Mouse (Mus musculus): Measurements from ENCODE around the gene Kif5c. TPM values are rescaled to one million over a fixed set of nuclear protein-coding genes. Genes with fewer than 3 reads are reported as not detected.

Kif5c gene
- total and polyA plus RNA-seq, 2 experiments from 2014 or later, result 163 to 408 TPM

- Histone ChIP-seq H3K4me3 (ENCODE audit: low read depth, low read length) (no peak overlapping the region), H3K36me3 (ENCODE audit: insufficient read depth) (peaks cover 27% of the 10 kb centered on the region), H3K27me3 (ENCODE audit: insufficient read depth, low read length) (no peaks in the 10 kb centered on the region), H3K27ac (ENCODE audit: low read depth, low read length) (no peak overlapping the region), H3K4me1 (ENCODE audit: insufficient read depth) (no peaks in the 10 kb centered on the region), H3K9me3 (ENCODE audit: low read length) (no peaks in the 10 kb centered on the region), H3K9ac (no peak overlapping the region), H3K4me2 (ENCODE audit: low read depth) (no peak overlapping the region)
- ATAC-seq (no peak), DNase-seq (no peak)
- no peak for TF ChIP-seq CTCF (IDR thresholded peaks at IDR 0.05; ENCODE audit: low read depth)
- 89% methylated on average over 3 of the region's 3 CpGs for WGBS
Measured at GRCm38 (mm10) chr2:49695461-49695860, 76.4 kb downstream of the Kif5c start.

GRCm38 (mm10) chr2:49698851-49699250 lies 79.8 kb downstream of the Kif5c start:
- no peak for ATAC-seq
- no peak overlapping the region for H3K9ac ChIP-seq
- H3K4me3 ChIP-seq (ENCODE audit: low read depth, low read length), result no peak overlapping the region
- H3K9me3 ChIP-seq (ENCODE audit: low read length), result no peaks in the 10 kb centered on the region
- no peaks in the 10 kb centered on the region for H3K27me3 ChIP-seq (ENCODE audit: insufficient read depth, low read length)
- no peak for TF ChIP-seq CTCF (IDR thresholded peaks at IDR 0.05; ENCODE audit: low read depth)
- H3K27ac ChIP-seq (ENCODE audit: low read depth, low read length), result no peak overlapping the region
- WGBS, result 91% methylated on average over 5 of the region's 5 CpGs
- H3K4me2 ChIP-seq (ENCODE audit: low read depth), result no peak overlapping the region
- no peak for DNase-seq
- H3K36me3 ChIP-seq (ENCODE audit: insufficient read depth), result peaks cover 53% of the 10 kb centered on the region
- H3K4me1 ChIP-seq (ENCODE audit: insufficient read depth), result no peaks in the 10 kb centered on the region

GRCm38 (mm10) chr2:49700176-49700971 lies 81.3 kb downstream of the Kif5c start:
- Histone ChIP-seq H3K4me2 (ENCODE audit: low read depth) (no peak overlapping the region), H3K27ac (ENCODE audit: low read depth, low read length) (no peak overlapping the region), H3K9me3 (ENCODE audit: low read length) (no peaks in the 10 kb centered on the region), H3K36me3 (ENCODE audit: insufficient read depth) (peaks cover 61% of the 10 kb centered on the region), H3K4me3 (ENCODE audit: low read depth, low read length) (no peak overlapping the region), H3K27me3 (ENCODE audit: insufficient read depth, low read length) (no peaks in the 10 kb centered on the region), H3K4me1 (ENCODE audit: insufficient read depth) (no peaks in the 10 kb centered on the region), H3K9ac (no peak overlapping the region)
- 92% methylated on average over 22 of the region's 22 CpGs for WGBS
- TF ChIP-seq CTCF (IDR thresholded peaks at IDR 0.05; ENCODE audit: low read depth), result no peak
- ATAC-seq, result no peak
- no peak for DNase-seq

GRCm38 (mm10) chr2:49710223-49710622 lies 91.1 kb downstream of the Kif5c start:
- no peaks in the 10 kb centered on the region for H3K4me1 ChIP-seq (ENCODE audit: insufficient read depth)
- DNase-seq (peak; percentile 20), ATAC-seq (peak; percentile 57)
- H3K4me3 ChIP-seq (ENCODE audit: low read depth, low read length), result no peak overlapping the region
- 69% methylated on average over 3 of the region's 3 CpGs for WGBS
- peaks cover 45% of the 10 kb centered on the region for H3K36me3 ChIP-seq (ENCODE audit: insufficient read depth)
- peak; percentile 57 for TF ChIP-seq CTCF (IDR thresholded peaks at IDR 0.05; ENCODE audit: low read depth)
- no peaks in the 10 kb centered on the region for H3K9me3 ChIP-seq (ENCODE audit: low read length)
- no peak overlapping the region for H3K9ac ChIP-seq
- H3K27ac ChIP-seq (ENCODE audit: low read depth, low read length), result no peak overlapping the region
- no peaks in the 10 kb centered on the region for H3K27me3 ChIP-seq (ENCODE audit: insufficient read depth, low read length)
- H3K4me2 ChIP-seq (ENCODE audit: low read depth), result no peak overlapping the region

GRCm38 (mm10) chr2:49711693-49712092 lies 92.6 kb downstream of the Kif5c start:
- no peak overlapping the region for H3K9ac ChIP-seq
- 78% methylated on average over 6 of the region's 6 CpGs for WGBS

GRCm38 (mm10) chr2:49712336-49712887 lies 93.3 kb downstream of the Kif5c start:
- Histone ChIP-seq H3K4me3 (ENCODE audit: low read depth, low read length) (no peak overlapping the region), H3K9ac (no peak overlapping the region), H3K27me3 (ENCODE audit: insufficient read depth, low read length) (no peaks in the 10 kb centered on the region), H3K4me2 (ENCODE audit: low read depth) (no peak overlapping the region), H3K4me1 (ENCODE audit: insufficient read depth) (no peaks in the 10 kb centered on the region), H3K36me3 (ENCODE audit: insufficient read depth) (peaks cover 44% of the 10 kb centered on the region), H3K27ac (ENCODE audit: low read depth, low read length) (no peak overlapping the region), H3K9me3 (ENCODE audit: low read length) (no peaks in the 10 kb centered on the region)
- peak; percentile 14; the same call in 1 of the 2 replicates for ATAC-seq
- WGBS, result 49% methylated on average over 7 of the region's 7 CpGs
- TF ChIP-seq CTCF (IDR thresholded peaks at IDR 0.05; ENCODE audit: low read depth), result peak; percentile 57
- DNase-seq, result no peak

More at GRCm38 (mm10) chr2:49711693-49712092, 92.6 kb downstream of the Kif5c start:
- H3K4me1 ChIP-seq (ENCODE audit: insufficient read depth), result no peaks in the 10 kb centered on the region
- no peak for DNase-seq
- no peak overlapping the region for H3K27ac ChIP-seq (ENCODE audit: low read depth, low read length)
- no peaks in the 10 kb centered on the region for H3K9me3 ChIP-seq (ENCODE audit: low read length)
- H3K4me2 ChIP-seq (ENCODE audit: low read depth), result no peak overlapping the region
- TF ChIP-seq CTCF (IDR thresholded peaks at IDR 0.05; ENCODE audit: low read depth), result no peak
- ATAC-seq, result no peak
- no peaks in the 10 kb centered on the region for H3K27me3 ChIP-seq (ENCODE audit: insufficient read depth, low read length)
- no peak overlapping the region for H3K4me3 ChIP-seq (ENCODE audit: low read depth, low read length)
- H3K36me3 ChIP-seq (ENCODE audit: insufficient read depth), result peaks cover 43% of the 10 kb centered on the region

- Histone ChIP-seq H3K4me2 (ENCODE audit: low read depth) (no peak overlapping the region), H3K9me3 (ENCODE audit: low read length) (no peaks in the 10 kb centered on the region), H3K4me1 (ENCODE audit: insufficient read depth) (peaks cover 13% of the 10 kb centered on the region; the same call in 1 of the 2 replicates), H3K4me3 (ENCODE audit: low read depth, low read length) (no peak overlapping the region), H3K36me3 (ENCODE audit: insufficient read depth) (peaks cover 27% of the 10 kb centered on the region), H3K9ac (no peak overlapping the region), H3K27ac (ENCODE audit: low read depth, low read length) (no peak overlapping the region), H3K27me3 (ENCODE audit: insufficient read depth, low read length) (no peaks in the 10 kb centered on the region)
- no peak for TF ChIP-seq CTCF (IDR thresholded peaks at IDR 0.05; ENCODE audit: low read depth)
- 94% methylated on average over 7 of the region's 7 CpGs for WGBS
- no peak for DNase-seq
- ATAC-seq, result no peak
Measured at GRCm38 (mm10) chr2:49716490-49716889, 97.4 kb downstream of the Kif5c start.

All from forebrain, postnatal 0 days (tissue).